Mouse (Mus musculus) spleen, adult 2 months (tissue): Measurements from ENCODE around the gene D10Jhu81e.

Source experiments
- CTCF ChIP-seq: fragments of 200-500 bp; IDR thresholded peaks from 2 replicates; pipeline ENCODE4 v1.5.1; 2011; ENCODE audit warnings: mild to moderate bottlenecking, inconsistent platforms; ENCODE audit not compliant: insufficient read depth, insufficient read length, insufficient replicate concordance; ENCODE audit errors: extremely low read depth
- POLR2A ChIP-seq: fragments of 200-500 bp; IDR thresholded peaks from 2 replicates; pipeline ENCODE4 v1.6.1; 2011; ENCODE audit warnings: low read depth, low read length, inconsistent platforms

GRCm38 (mm10) chr10:78140843-78141242 lies 28.7 kb downstream of the D10Jhu81e start:
- no peak for TF ChIP-seq POLR2A
- TF ChIP-seq CTCF, result no peak
